Mouse (Mus musculus) C2C12 (cell line): Measurements from ENCODE around the gene Mpv17.
A peak's percentile ranks its signal among the peaks of the same experiment; 100 is the strongest.

Experiments used
- CTCF ChIP-seq: IDR thresholded peaks from one replicate; pipeline ENCODE4 v1.5.1; 2011; ENCODE audit not compliant: control insufficient read depth, insufficient read depth, insufficient read length
- MYOD1 ChIP-seq: IDR thresholded peaks from one replicate; pipeline ENCODE4 v1.6.1; 2011; ENCODE audit warnings: low read depth; ENCODE audit not compliant: control insufficient read depth, insufficient read length
- MYOG ChIP-seq: IDR thresholded peaks from one replicate; pipeline ENCODE4 v1.6.1; 2011; ENCODE audit not compliant: control insufficient read depth, insufficient read length; ENCODE audit errors: extremely low read depth
- USF1 ChIP-seq: IDR thresholded peaks from one replicate; pipeline ENCODE4 v1.6.1; 2011; ENCODE audit warnings: low read depth, mild to moderate bottlenecking, control low read depth, moderate library complexity

DNA sequence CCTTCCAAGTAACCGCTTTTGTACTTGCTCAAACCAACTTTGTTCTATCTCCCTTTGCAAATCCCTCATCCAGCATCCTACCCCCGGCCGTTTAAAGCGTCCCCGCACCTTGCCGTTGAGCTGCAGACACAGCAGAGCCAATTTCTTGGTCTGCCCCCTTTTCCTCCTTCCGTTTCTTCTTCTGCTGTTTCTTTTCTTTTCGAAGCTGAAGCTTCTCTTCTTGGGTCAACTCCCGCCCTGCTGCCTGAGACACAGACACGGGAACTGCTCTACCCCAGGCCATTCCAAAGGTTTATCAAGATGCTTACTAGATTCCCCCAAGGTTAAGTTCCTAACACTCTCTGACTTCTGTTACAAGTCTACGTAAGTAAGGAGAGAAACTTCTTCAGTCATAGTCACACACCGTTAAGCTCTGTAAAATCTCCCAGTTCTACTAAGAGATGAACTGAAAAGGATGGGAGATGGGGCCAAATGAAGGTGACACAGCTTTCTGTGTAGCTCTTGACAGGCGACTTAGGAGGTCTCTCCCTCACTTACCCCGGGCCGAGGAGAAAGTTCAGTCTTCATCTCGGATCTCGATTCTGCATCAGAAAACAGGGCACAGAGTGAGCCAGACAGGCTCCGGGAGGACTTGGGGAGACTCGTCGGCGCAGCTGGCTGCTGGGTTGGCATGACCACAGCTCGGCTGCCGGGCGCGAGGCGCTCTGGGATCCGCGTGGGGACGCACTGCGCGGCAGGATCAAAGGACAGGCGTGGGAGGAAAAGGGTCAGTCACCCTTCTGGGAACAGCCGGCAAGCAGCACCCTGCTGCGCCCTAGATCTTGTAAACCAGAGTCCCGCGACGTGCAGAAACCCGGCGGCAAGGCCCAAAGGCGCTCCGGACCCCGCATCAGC, 38.2 kb upstream of the Mpv17 start:
- TF ChIP-seq CTCF (no peak), MYOD1 (peak; percentile 9), MYOG (no peak), USF1 (no peak)
